Mouse (Mus musculus) skeletal muscle tissue, adult 2 months (tissue): Measurements from ENCODE around the gene Nfkbil1.
A peak's percentile ranks its signal among the peaks of the same experiment; 100 is the strongest.
"Not testable (repeated sequence)": the region's sequence is repeated elsewhere in the genome, so short reads cannot be mapped to it uniquely, and the experiment has no call there.

ENCODE experiments used
- DNase-seq: peaks from one replicate; pipeline ENCODE4 v3.0.0-alpha.2; 2012; ENCODE audit warnings: low read depth, low spot score

The Nfkbil1 gene

GRCm38 (mm10) chr17:35237504-35237903 lies 1.9 kb upstream of the Nfkbil1 start:
- no peak for DNase-seq

GRCm38 (mm10) chr17:35236996-35237395 lies 1.4 kb upstream of the Nfkbil1 start:
- DNase-seq = no peak

- peak; percentile 84 for DNase-seq
These were observed 776 bp upstream of the Nfkbil1 start for GRCm38 (mm10) chr17:35236390-35236746.

- DNase-seq = no peak
These were observed 689 bp downstream of the Nfkbil1 start for GRCm38 (mm10) chr17:35234903-35235302.

GRCm38 (mm10) chr17:35234090-35234489 lies 1.5 kb downstream of the Nfkbil1 start:
- not testable (repeated sequence) for DNase-seq

GRCm38 (mm10) chr17:35233114-35233980 lies 2.2 kb downstream of the Nfkbil1 start, which contains the start of gene Atp6v1g2:
Gene Atp6v1g2, plus strand, starts transcription at chr17:35233660.
- no peak for DNase-seq

- DNase-seq = no peak
These were observed 2.9 kb downstream of the Nfkbil1 start for GRCm38 (mm10) chr17:35232659-35233058.

GRCm38 (mm10) chr17:35232043-35232442 lies 3.5 kb downstream of the Nfkbil1 start:
- no peak for DNase-seq

- no peak for DNase-seq
These were observed 4.6 kb downstream of the Nfkbil1 start for GRCm38 (mm10) chr17:35231022-35231421.

- no peak for DNase-seq
These were observed 9.0 kb downstream of the Nfkbil1 start for GRCm38 (mm10) chr17:35226561-35227046.

- no peak for DNase-seq
These were observed 10.1 kb downstream of the Nfkbil1 start for GRCm38 (mm10) chr17:35225456-35225855.

GRCm38 (mm10) chr17:35224641-35225040 lies 11.0 kb downstream of the Nfkbil1 start:
- DNase-seq = no peak

- no peak for DNase-seq
These were observed 13.3 kb downstream of the Nfkbil1 start for GRCm38 (mm10) chr17:35222299-35222698.

- DNase-seq = no peak
These were observed 15.2 kb downstream of the Nfkbil1 start, which contains the start of gene Gm16181 for GRCm38 (mm10) chr17:35220156-35220952. Gene Gm16181, plus strand, starts transcription at chr17:35220834.

GRCm38 (mm10) chr17:35219601-35220041 lies 16.0 kb downstream of the Nfkbil1 start:
- DNase-seq = no peak

- no peak for DNase-seq
These were observed 16.9 kb downstream of the Nfkbil1 start for GRCm38 (mm10) chr17:35218516-35219193.

GRCm38 (mm10) chr17:35213071-35213470 lies 22.5 kb downstream of the Nfkbil1 start:
- DNase-seq = no peak

- no peak for DNase-seq
These were observed 25.0 kb downstream of the Nfkbil1 start for GRCm38 (mm10) chr17:35210593-35210992.

- no peak for DNase-seq
These were observed 25.6 kb downstream of the Nfkbil1 start for GRCm38 (mm10) chr17:35209785-35210535.

- no peak for DNase-seq
These were observed 30.2 kb downstream of the Nfkbil1 start for GRCm38 (mm10) chr17:35205380-35205769.
